1 mouse cellular context compared by ENCODE assay signal in the genomic region with DNA sequence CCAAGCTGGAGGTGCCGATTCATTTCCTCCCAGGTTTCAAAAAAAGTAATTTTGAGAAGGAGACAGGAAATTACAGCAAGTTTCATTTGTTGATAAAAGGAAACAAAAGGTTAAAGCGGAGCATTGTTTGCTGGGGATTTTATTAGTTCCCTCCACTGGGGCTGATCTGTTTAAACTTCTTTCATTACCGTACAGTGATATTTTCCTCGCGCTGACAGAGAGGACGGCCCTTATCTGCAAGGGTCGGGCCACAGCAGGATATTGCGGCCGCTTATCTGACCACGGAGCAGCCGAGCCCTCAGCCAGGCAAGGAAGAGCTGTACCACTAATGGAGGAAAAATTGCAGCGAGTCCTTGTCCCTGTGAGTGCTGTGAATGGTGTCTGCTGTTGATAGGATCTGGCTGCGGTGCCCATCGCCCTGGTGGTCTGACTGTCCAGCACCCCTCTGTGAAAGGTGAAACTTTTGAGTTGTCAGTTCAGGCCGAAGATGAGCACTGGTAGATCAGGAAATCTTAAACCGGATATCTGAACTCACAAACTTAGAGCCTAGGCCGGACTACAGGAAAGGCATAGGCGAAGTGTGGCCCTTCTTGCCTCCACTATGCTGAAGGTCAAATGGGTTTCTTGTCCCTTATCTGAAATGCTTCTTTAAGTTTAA.
A peak's percentile ranks its signal among the peaks of the same experiment; 100 is the strongest.
TF ChIP-seq lines count a peak whose summit lies in the region.

No protein-coding gene starts in this region.

TF ChIP-seq in MEL, 35 proteins besides CTCF, POLR2A, EP300 and RAD21 (continued from another document):
- TF ChIP-seq TAL1 (IDR thresholded peaks at IDR 0.05; ENCODE audit: low read length) = peak; percentile 87
- TF ChIP-seq ZMIZ1 (IDR thresholded peaks at IDR 0.05; ENCODE audit: low read depth, low read length) = no peak
- 0 out of 2 replicates have a peak, but pooled peaks have one; percentile 52 for TF ChIP-seq GABPA (IDR thresholded peaks at IDR 0.05; ENCODE audit: low read depth, low read length)
- peak; percentile 94 for TF ChIP-seq ETS1 (IDR thresholded peaks at IDR 0.05; ENCODE audit: low read depth, low read length)
- peak; percentile 70 for TF ChIP-seq ZNF384 (IDR thresholded peaks at IDR 0.05; ENCODE audit: low read depth, low read length)
- TF ChIP-seq GATA1 (IDR thresholded peaks at IDR 0.05; ENCODE audit: low read depth, low read length) = peak; percentile 99
- TF ChIP-seq ZKSCAN1 (IDR thresholded peaks at IDR 0.05; ENCODE audit: low read depth, low read length) = peak; percentile 34; the same call in 1 of the 2 replicates
- TF ChIP-seq TCF12 (IDR thresholded peaks at IDR 0.05; ENCODE audit: low read depth, low read length) = peak; percentile 97
- TF ChIP-seq TBP (IDR thresholded peaks at IDR 0.05; ENCODE audit: low read depth, low read length) = no peak; the same call in 1 of the 2 replicates
- TF ChIP-seq BHLHE40 (IDR thresholded peaks at IDR 0.05; ENCODE audit: borderline replicate concordance, low read depth, low read length) = peak; percentile 91
- peak; percentile 49 for TF ChIP-seq MAX (IDR thresholded peaks at IDR 0.05; ENCODE audit: low read length)
- no peak for TF ChIP-seq CHD1 (IDR thresholded peaks at IDR 0.05; ENCODE audit: low read depth, low read length)
- peak; percentile 45; the same call in 1 of the 2 replicates for TF ChIP-seq MAZ (IDR thresholded peaks at IDR 0.05; ENCODE audit: low read depth, low read length)
- TF ChIP-seq NELFE (IDR thresholded peaks at IDR 0.05; ENCODE audit: low read depth, low read length) = 0 out of 2 replicates have a peak, but pooled peaks have one; percentile 13
- peak; percentile 53; the same call in 1 of the 2 replicates for TF ChIP-seq HCFC1 (IDR thresholded peaks at IDR 0.05; ENCODE audit: low read depth, low read length)
- 0 out of 2 replicates have a peak, but pooled peaks have one; percentile 12 for TF ChIP-seq SMC3 (IDR thresholded peaks at IDR 0.05; ENCODE audit: low read depth, low read length)
- TF ChIP-seq MEF2A (IDR thresholded peaks at IDR 0.05; ENCODE audit: extremely low read depth, insufficient replicate concordance, low read depth, low read length, poor library complexity, severe bottlenecking) = peak; percentile 33; the same call in 1 of the 2 replicates
- TF ChIP-seq MYC (IDR thresholded peaks at IDR 0.05; ENCODE audit: low read depth, low read length) = peak; percentile 36; the same call in 1 of the 2 replicates
- peak; percentile 100 for TF ChIP-seq RCOR1 (IDR thresholded peaks at IDR 0.05; ENCODE audit: low read depth, low read length)
- TF ChIP-seq NRF1 (IDR thresholded peaks at IDR 0.05; ENCODE audit: insufficient read depth, low read depth, low read length, poor library complexity, severe bottlenecking) = no peak
- TF ChIP-seq MYB (IDR thresholded peaks at IDR 0.05; ENCODE audit: low read depth, low read length) = peak; percentile 74; the same call in 1 of the 2 replicates
- 0 out of 2 replicates have a peak, but pooled peaks have one; percentile 19 for TF ChIP-seq ZC3H11A (IDR thresholded peaks at IDR 0.05; ENCODE audit: low read depth, low read length)
